Mouse (Mus musculus) liver, adult 2 months (tissue): ENCODE measurements around the gene Kif26b.

Experiments
- CTCF ChIP-seq: fragments of 200-500 bp; IDR thresholded peaks from 2 replicates; pipeline ENCODE4 v1.5.1; 2011; ENCODE audit warnings: low read depth, low read length, control low read depth
- POLR2A ChIP-seq: fragments of 200-500 bp; IDR thresholded peaks from 2 replicates; pipeline ENCODE4 v1.6.1; 2011; ENCODE audit warnings: low read length, control low read depth; ENCODE audit not compliant: insufficient read depth; ENCODE audit errors: extremely low read depth

GRCm38 (mm10) chr1:178730271-178730670, 201.3 kb downstream of the Kif26b start:
- TF ChIP-seq CTCF: no peak
- TF ChIP-seq POLR2A: no peak
